Mouse (Mus musculus): ENCODE data around the gene Filip1.
A peak's percentile ranks its signal among the peaks of the same experiment; 100 is the strongest.

Filip1 gene

DNA sequence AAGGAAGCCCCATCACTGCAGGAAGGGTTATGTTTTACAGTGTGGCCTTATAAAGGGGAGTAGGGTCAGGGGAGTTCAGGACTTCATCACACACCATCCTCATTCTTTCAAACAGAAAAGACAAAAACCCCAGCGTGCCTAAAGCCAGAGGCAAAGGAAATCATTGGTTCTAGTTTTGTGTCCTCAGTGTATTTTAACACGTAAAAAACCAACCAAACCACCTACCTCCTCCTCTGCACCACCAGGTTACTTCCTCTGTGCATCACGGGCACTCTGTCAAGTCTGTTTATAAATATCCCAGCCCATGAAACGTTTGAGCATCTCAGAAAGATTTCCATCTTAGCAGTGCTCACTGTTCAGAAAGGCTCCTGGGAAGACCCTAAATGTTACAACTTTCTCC, 98.4 kb downstream of the Filip1 start:
- DNase-seq (ENCODE audit: low read depth, low spot score) = no peak

DNA sequence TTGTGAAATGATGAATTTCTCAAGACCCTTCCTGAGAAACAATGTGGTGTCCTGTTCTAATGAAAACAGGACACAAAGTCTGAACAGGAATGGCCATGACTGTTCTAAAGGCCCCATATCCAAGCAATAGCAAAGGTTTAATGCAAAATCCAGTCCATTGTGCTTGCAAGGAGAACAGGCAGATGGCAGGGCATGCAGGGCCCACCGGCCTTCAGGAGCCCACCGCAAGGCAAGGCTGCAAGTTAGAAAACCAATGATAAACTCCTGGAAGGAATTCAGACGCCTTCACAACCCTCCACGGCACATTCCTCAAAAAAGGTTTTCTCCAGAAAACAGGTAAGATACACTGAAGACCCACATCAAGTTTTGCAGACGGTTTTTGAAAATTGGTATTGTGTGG, 99.7 kb downstream of the Filip1 start:
- no peak for DNase-seq (ENCODE audit: low read depth, low spot score)

- no peak for DNase-seq (ENCODE audit: low read depth, low spot score)
Measured at GRCm38 (mm10) chr9:79910166-79910565, 102.5 kb downstream of the Filip1 start.

DNA sequence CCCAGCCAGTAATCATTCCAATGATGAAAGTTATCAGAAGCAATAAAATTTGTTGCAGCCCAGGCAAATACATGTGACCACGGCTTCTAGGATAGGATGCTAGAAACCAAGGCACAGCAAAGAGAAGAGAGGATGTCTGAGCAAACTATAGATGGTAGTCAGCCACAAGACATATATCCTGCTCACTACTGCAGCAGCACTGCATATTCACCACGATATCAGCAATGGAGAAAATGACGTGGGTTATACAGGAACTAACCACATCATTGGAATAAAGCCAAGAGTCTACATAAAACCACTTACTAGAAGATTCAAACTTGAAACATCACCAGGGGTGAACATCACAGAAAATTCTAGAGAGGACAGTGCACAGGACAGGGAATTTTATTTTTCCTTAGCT, 113.8 kb downstream of the Filip1 start:
- no peak for DNase-seq (ENCODE audit: low read depth, low spot score)

DNA sequence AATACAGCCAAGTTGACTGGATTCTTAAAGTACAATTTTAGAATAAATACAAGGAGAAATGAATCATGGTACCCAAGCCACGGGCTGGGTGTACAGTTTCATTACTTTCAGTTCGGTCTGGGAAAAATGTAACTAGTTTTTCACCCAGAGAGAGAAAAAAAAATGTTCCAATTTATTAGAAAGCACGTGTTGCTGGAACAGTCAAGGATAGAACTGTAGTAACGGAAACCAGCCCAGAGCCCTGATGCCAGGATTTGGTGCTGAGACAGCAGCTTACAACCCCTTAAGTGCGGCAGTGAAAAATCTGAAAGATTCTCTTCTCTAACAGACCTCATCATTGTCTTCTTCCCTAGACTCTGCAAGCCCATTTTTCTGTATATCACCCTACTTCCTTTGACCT, 118.0 kb downstream of the Filip1 start:
- no peak for DNase-seq (ENCODE audit: low read depth, low spot score)

- DNase-seq (ENCODE audit: low read depth, low spot score) = no peak
Measured at GRCm38 (mm10) chr9:79893841-79894612, 118.6 kb downstream of the Filip1 start.

DNA sequence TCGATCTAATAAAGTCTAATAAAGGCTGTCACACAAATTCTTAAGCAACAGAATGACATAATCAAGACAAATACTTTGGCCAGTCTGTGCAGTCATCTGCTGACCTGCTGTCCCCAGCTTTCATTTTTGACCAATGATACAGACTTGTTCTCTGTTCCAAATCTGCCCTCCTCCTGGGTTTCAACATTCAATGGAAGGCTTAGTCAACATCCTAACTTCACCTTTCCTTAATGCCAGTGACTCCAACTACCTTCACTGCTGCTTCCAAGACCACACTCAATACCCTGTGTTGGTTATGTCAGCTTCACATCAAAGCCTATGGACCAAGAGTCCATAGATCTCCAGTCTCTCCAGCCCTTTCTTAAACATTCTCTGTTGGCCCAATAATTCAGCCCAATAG, 120.5 kb downstream of the Filip1 start:
- no peak for DNase-seq (ENCODE audit: low read depth, low spot score)

DNA sequence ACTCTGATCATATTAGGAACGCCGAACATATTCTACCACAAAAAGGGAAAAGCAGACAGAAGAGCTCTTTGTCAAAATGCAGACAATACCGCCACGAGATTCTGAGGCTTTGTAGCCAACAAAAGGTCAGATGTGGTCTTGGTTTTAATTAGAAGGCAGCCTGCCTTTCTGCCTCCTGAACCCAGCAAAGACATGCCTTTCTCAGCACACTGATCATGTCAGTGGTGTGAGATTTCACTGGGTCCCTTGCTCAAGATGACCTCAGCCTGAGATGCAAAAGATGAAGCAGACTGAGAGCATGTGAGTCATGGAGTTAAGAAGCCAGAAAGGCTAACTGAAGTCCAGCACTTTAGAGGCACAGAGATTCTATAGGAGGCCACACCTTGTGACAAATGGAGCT, 122.2 kb downstream of the Filip1 start:
- peak; percentile 32 for DNase-seq (ENCODE audit: low read depth, low spot score)

DNA sequence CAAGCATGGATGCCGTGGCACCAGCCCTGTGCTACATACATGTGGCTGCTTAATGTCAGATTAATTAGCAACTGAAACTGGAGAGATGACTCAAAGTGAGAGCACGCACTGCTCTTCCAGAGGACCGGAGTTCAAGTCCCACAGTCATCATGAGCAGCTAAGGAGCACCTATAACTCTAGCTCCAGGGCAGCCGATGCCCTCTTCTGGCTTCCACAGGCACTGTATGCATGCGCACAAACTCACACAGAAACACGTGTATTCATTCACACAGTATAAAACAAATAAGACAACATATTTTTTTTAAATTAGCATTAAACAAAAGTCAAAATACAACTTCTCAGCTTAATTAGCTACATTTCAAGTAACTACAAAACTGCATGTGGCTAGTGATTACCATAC, 123.5 kb downstream of the Filip1 start:
- no peak for DNase-seq (ENCODE audit: low read depth, low spot score)

DNA sequence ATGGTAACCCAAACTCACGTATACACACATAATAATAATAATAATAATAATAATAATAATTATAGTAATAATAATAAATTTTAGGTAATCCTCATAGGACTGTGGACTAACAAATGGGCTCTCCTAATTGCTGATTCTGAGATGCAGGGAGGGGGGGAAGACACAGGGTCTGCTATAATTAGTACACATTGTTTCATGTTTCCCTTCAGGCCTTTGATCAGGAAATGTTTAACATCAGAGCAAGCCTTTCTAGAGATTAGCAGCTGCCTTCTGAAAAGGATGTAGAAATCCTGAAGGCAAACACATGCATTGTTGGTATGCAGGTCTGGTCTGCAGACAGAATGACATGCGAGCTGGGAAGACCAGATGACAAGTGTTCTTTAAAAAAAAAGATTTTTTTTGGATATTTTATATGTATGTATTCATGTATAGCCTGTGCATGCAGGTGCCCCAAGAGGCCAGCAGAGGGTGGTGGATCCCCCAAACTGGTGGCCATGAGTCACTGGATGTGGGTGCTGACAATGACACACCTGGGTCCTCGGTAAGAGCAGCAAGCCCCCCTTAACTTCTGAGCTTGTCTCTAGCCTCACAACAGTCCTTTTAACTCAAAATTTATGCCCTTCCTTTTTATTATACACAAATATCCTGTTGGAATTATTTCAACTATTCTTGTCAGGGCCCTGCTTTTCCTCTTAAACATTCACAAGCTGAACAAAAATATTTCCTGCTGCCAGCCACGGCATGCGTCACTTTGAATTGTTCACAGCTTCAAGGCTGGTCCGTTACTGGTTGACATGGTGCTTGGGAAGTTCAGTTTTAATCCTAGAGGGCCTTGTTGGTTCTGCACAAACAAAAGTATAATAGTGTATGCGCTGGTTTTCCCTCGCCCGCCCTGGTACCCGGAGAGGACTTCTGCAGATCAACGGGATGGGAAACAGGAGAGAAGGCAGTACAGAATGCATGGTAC, 127.1 kb downstream of the Filip1 start:
- no peak for DNase-seq (ENCODE audit: low read depth, low spot score)

GRCm38 (mm10) chr9:79883139-79883538, 129.5 kb downstream of the Filip1 start:
- no peak for DNase-seq (ENCODE audit: low read depth, low spot score)

DNA sequence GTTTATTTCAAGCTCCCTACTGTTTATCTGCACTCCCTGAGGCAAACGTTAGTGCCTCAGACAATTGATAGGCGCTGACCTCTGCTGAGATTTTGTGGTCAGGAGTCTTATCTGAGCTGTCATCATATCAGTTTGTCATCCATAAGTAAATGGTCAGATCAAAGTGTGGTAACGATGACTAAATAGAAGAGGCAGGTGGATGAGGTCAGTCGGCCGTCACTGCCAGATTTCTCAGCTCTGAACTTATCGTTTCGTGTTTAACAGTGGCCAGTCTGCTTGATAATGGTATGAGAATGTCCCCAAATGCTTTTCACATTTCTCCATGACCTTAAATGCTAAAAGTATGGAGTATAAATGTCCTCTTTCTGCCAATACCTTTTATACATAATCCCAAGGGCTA, 132.6 kb downstream of the Filip1 start:
- no peak for DNase-seq (ENCODE audit: low read depth, low spot score)

- peak; percentile 56 for DNase-seq (ENCODE audit: low read depth, low spot score)
Measured at GRCm38 (mm10) chr9:79875522-79876131, 137.0 kb downstream of the Filip1 start.

DNA sequence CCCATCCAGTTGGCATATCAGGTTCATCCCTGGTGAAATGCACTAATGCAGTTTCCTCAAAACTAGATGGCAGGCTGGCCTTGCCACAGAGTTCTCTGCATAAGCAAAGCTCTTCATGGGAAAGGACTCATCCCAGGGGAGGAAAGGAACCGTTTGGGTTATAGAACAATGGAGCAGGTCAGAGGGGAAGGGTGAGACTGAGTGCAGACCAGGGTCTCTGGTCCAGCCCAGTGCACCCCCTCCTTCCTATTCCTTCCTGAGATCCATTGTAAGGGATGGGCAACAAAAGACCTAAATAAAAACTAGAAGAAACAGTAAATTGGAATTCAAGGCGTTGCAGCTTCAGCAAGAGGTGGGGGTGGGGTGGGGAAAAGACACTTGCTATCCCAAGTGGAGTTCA, 140.1 kb downstream of the Filip1 start:
- DNase-seq (ENCODE audit: low read depth, low spot score) = peak; percentile 61

DNA sequence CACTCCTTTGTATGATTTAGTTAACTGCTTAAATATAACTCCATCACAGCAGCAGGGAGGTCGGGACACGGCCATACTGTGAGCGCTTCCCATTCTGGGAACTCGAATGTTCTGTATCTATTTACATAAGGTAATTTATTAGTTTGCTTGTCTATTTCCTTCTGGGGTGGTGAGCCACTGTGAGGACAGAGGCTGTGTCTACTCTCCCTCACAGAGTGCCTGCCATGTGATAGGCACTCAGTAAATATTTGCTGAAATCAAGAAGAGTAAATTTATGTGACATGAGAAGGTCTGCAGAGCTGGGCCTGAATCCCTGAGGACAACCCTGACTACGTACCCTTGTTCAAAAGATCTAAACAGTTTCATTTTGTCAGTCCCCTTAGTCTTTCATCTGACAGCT, 143.1 kb downstream of the Filip1 start:
- DNase-seq (ENCODE audit: low read depth, low spot score) = no peak

- DNase-seq (ENCODE audit: low read depth, low spot score) = no peak
Measured at GRCm38 (mm10) chr9:79865998-79866397, 146.7 kb downstream of the Filip1 start.

DNA sequence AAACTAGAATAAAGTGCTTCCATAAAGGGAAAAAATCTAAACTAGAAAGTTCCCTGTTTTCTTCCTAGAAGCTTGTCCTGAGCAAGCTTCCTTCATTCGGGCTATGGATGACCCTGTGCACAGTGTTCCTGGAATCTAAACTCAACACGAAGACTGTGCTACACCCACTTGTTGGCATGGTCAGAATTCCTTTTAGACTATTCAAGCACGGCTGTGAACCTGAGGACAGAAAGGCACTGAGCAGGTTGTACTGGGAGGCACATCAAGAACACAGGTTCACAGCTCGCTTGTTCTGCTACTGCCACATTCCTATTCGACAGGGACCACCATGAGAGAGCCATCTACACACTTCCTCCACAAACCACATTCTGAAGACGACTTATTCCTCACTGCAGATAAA, 150.1 kb downstream of the Filip1 start:
- no peak for DNase-seq (ENCODE audit: low read depth, low spot score)

- DNase-seq (ENCODE audit: low read depth, low spot score) = no peak
Measured at GRCm38 (mm10) chr9:79847099-79847498, 165.6 kb downstream of the Filip1 start.

DNA sequence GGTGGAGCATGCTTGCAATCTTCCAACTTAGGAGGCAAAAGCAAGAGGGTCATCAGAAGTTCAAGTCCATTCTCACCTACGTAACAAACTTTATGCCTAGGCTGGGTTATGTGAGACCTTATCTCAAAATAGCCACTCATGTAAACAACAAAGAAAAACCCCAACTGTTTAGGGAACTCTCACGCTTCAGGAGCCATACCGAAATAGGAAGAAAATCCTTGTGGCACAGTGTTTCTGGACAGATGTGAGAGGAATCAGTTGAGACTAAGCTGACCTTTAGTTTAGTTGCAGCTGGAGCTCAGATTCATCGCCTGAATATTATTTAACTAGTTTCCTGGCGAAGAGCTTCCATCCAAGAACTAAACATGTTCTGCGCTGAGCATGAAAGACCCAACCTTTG, 170.0 kb downstream of the Filip1 start:
- DNase-seq (ENCODE audit: low read depth, low spot score) = no peak

DNA sequence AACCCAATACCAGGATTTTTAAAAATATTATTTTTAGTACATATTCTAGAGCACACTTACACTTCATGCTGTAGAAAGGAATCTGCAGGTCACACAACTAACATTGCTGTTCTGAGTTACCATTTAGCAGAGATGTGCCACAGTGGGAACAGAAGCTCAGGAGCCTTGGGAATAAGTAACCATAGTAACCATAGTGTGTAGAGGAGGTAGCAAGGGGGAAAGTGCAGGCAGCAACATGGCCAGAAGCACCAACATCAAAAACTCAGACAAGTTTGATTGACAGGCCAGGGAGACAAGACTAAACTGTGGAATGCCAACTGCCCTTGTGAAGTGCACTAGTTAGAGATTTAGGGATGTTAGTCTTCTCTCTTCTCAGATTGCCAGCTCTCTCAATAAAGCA, 170.6 kb downstream of the Filip1 start:
- DNase-seq (ENCODE audit: low read depth, low spot score) = no peak

- no peak for DNase-seq (ENCODE audit: low read depth, low spot score)
Measured at GRCm38 (mm10) chr9:79831294-79831693, 181.4 kb downstream of the Filip1 start.

DNA sequence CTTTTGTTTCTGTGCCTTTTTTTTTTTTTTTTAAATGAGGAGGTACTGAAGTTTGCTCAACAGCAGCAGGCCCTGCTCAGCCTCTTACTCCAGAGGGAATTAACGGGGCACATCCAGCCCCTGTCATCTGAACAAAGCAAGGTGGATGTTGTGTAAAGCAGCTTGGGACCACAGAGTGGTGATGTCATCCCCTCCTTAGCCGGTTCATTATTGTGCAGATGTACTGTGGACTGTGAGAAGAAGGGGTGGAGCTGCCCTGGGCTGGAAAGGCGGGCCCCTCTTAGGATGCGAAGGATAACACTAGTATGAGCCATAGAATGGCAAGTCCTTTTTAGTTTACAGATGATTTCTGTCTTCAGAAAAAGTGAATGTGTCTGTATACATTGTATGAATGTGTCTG, 181.8 kb downstream of the Filip1 start:
- DNase-seq (ENCODE audit: low read depth, low spot score) = peak; percentile 44

Measured in mesoderm, embryonic 11.5 days (tissue).